Mouse (Mus musculus) CH12.LX (cell line): ENCODE results near the gene Abracl. TPM values are rescaled to one million over a fixed set of nuclear protein-coding genes. Genes with fewer than 3 reads are reported as not detected.

Experiments
- DNase-seq: peaks from one replicate; pipeline ENCODE4 v3.0.0-alpha.2; 2013; ENCODE audit errors: extremely low read depth
- H3K27ac ChIP-seq: 2 replicates; pipeline ENCODE4 v1.5.1; 2012; ENCODE audit warnings: low read depth, mild to moderate bottlenecking, control low read depth, moderate library complexity; ENCODE audit not compliant: insufficient read depth
- H3K27me3 ChIP-seq: replicated peaks from 2 replicates; pipeline ENCODE3; 2012; ENCODE audit warnings: inconsistent platforms
- H3K36me3 ChIP-seq, 2 experiments: replicated peaks in 1 of 2; 2 replicates each; pipeline versions ENCODE3 to v1.6.1; 2012; ENCODE audit warnings: inconsistent platforms in 1 of 2, low read length in 1 of 2, mild to moderate bottlenecking in 1 of 2, mixed read lengths in 1 of 2, moderate library complexity in 1 of 2; ENCODE audit not compliant: control insufficient read depth in 1 of 2, insufficient read depth in 1 of 2
- H3K4me1 ChIP-seq, 2 experiments: 2 replicates each; pipeline ENCODE4 v1.6.1; 2012; ENCODE audit warnings: inconsistent platforms in 1 of 2, moderate library complexity in 1 of 2; ENCODE audit not compliant: insufficient read depth in 2 of 2, control insufficient read depth in 1 of 2
- H3K4me2 ChIP-seq: 2 replicates; pipeline ENCODE4 v1.6.1; 2012; ENCODE audit warnings: low read depth, mild to moderate bottlenecking, control low read depth; ENCODE audit not compliant: poor library complexity, insufficient read depth, severe bottlenecking
- H3K4me3 ChIP-seq, 3 experiments: fragments of 150-350 bp in 1 of 3; sonication (generic) in 1 of 3; replicated peaks in 1 of 3; 2 replicates each; pipeline versions ENCODE3 to v1.5.1; 2011 to 2012; ENCODE audit warnings: low read depth in 2 of 3, low read length in 2 of 3, mild to moderate bottlenecking in 2 of 3, moderate library complexity in 2 of 3, control low read depth in 1 of 3, improper control_type of control experiment in 1 of 3, inconsistent platforms in 1 of 3, mixed read lengths in 1 of 3; ENCODE audit not compliant: poor library complexity in 1 of 3
- H3K79me2 ChIP-seq: replicated peaks from 2 replicates; pipeline ENCODE4 v1.6.1; 2012; ENCODE audit warnings: mild to moderate bottlenecking, moderate library complexity; ENCODE audit not compliant: control insufficient read depth, poor library complexity, insufficient read depth, severe bottlenecking; ENCODE audit errors: extremely low read depth
- H3K9ac ChIP-seq: 2 replicates; pipeline ENCODE4 v1.6.1; 2012; ENCODE audit warnings: low read depth, mild to moderate bottlenecking, control low read depth, moderate library complexity; ENCODE audit not compliant: insufficient read depth
- H3K9me3 ChIP-seq: replicated peaks from 2 replicates; pipeline ENCODE3; 2012; ENCODE audit warnings: low read length, inconsistent platforms, mixed read lengths
- CHD1 ChIP-seq: IDR thresholded peaks from 2 replicates; pipeline ENCODE4 v1.6.1; 2012; ENCODE audit warnings: low read depth, low read length, improper control_type of control experiment, inconsistent platforms
- CTCF ChIP-seq, 2 experiments: IDR thresholded peaks in 1 of 2; conservative IDR thresholded peaks in 1 of 2; 2 replicates each; pipeline ENCODE4 v1.5.1; 2011 to 2012; ENCODE audit warnings: low read depth in 2 of 2, low read length in 2 of 2, improper control_type of control experiment in 1 of 2, inconsistent platforms in 1 of 2, mild to moderate bottlenecking in 1 of 2, moderate library complexity in 1 of 2
- ETS1 ChIP-seq: conservative IDR thresholded peaks from 2 replicates; pipeline ENCODE4 v1.6.1; 2012; ENCODE audit warnings: low read depth, mild to moderate bottlenecking, inconsistent platforms, low read length, improper control_type of control experiment, moderate library complexity
- MAX ChIP-seq: IDR thresholded peaks from 2 replicates; pipeline ENCODE4 v1.6.1; 2011; ENCODE audit warnings: low read length, improper control_type of control experiment
- MAZ ChIP-seq: IDR thresholded peaks from 2 replicates; pipeline ENCODE4 v1.6.1; 2012; ENCODE audit warnings: low read depth, mild to moderate bottlenecking, inconsistent platforms, low read length, improper control_type of control experiment, moderate library complexity
- MXI1 ChIP-seq: IDR thresholded peaks from 2 replicates; pipeline ENCODE4 v1.6.1; 2011; ENCODE audit warnings: mild to moderate bottlenecking, low read depth, low read length, improper control_type of control experiment
- MYC ChIP-seq: IDR thresholded peaks from 2 replicates; pipeline ENCODE4 v1.6.1; 2011; ENCODE audit warnings: low read depth, mild to moderate bottlenecking, improper control_type of control experiment, low read length
- PAX5 ChIP-seq: IDR thresholded peaks from 2 replicates; pipeline ENCODE4 v1.6.1; 2012; ENCODE audit warnings: low read length, inconsistent platforms, mixed read lengths
- POLR2AphosphoS2 ChIP-seq: IDR thresholded peaks from 2 replicates; pipeline ENCODE4 v1.6.1; 2011; ENCODE audit warnings: low read depth, low read length, improper control_type of control experiment
- RAD21 ChIP-seq: IDR thresholded peaks from 2 replicates; pipeline ENCODE4 v1.6.1; 2011; ENCODE audit warnings: low read depth, mild to moderate bottlenecking, low read length, improper control_type of control experiment, moderate library complexity
- RCOR1 ChIP-seq: conservative IDR thresholded peaks from 2 replicates; pipeline ENCODE4 v1.6.1; 2012; ENCODE audit warnings: low read depth, mild to moderate bottlenecking, inconsistent platforms, low read length, improper control_type of control experiment
- SIN3A ChIP-seq: IDR thresholded peaks from 2 replicates; pipeline ENCODE4 v1.6.1; 2012; ENCODE audit warnings: low read length, improper control_type of control experiment, inconsistent platforms
- UBTF ChIP-seq: IDR thresholded peaks from 2 replicates; pipeline ENCODE4 v1.6.1; 2012; ENCODE audit warnings: low read depth, mild to moderate bottlenecking, inconsistent platforms, low read length, improper control_type of control experiment, moderate library complexity
- ZNF384 ChIP-seq: IDR thresholded peaks from 2 replicates; pipeline ENCODE4 v1.6.1; 2012; ENCODE audit warnings: low read depth, low read length, improper control_type of control experiment, inconsistent platforms
- dilution Hi-C: fragments of 300-500 bp; cut with MboI; formaldehyde crosslinking; loops from 2 replicates; pipeline ENCODE4 v1.14.3; 2020; ENCODE audit warnings: low sequenced_read_pairs; ENCODE audit not compliant: extremely low pct_unique_long_range_greater_than_20kb, extremely low pct_ligation_motif_present
- in situ Hi-C: fragments of 300-500 bp; cut with MboI; formaldehyde crosslinking; loops from 3 replicates; pipeline ENCODE4 v1.14.3; 2019; ENCODE audit warnings: low sequenced_read_pairs, low pct_ligation_motif_present, low pct_unique_long_range_greater_than_20kb, mixed read lengths
- polyA plus RNA-seq: library from polyadenylated mRNA; unstranded; fragments of >175 nt; gene quantifications from 2 replicates; pipeline ENCODE4 v1.2.1, GENCODE M21; 2012; ENCODE audit warnings: low read depth; ENCODE audit not compliant: insufficient read length
- total RNA-seq, 2 experiments: library from RNA; depleted of rRNA; stranded (reverse); fragments of 300-350 nt in 1 of 2; fragments of >200 nt in 1 of 2; gene quantifications; 2 replicates each; pipeline ENCODE4 v1.2.3; 2012 to 2014

Abracl gene
- total and polyA plus RNA-seq, 3 experiments = 86.1 to 226 (median 166) TPM

- dilution Hi-C loops = no loop called here
- H3K4me1 ChIP-seq = peaks cover 7 to 38% of the 10 kb centered on the region in 2 experiments
- no peak overlapping the region for H3K27ac ChIP-seq
- H3K27me3 ChIP-seq = no peaks in the 10 kb centered on the region
- peak overlapping the region; percentile 85 to 91 (median 87) for H3K4me3 ChIP-seq
- in situ Hi-C loops = loop anchor here (10.0 kb wide), 1 partner anchor 138 kb away; no protein-coding TSS in a partner anchor
- TF ChIP-seq CHD1 = 0 out of 2 replicates have a peak, but pooled peaks have one; percentile 64
- peak; percentile 42; the same call in 1 of the 2 replicates for TF ChIP-seq ZNF384
- no peak for TF ChIP-seq RCOR1
- H3K4me2 ChIP-seq = peak overlapping the region; percentile 98
- peak; percentile 22 for DNase-seq
- no peaks in the 10 kb centered on the region for H3K9me3 ChIP-seq
- peaks cover 0 to 5% of the 10 kb centered on the region in 2 experiments for H3K36me3 ChIP-seq
- H3K79me2 ChIP-seq = peaks cover 44% of the 10 kb centered on the region
- H3K9ac ChIP-seq = peak overlapping the region; percentile 94
These were observed 33.3 kb upstream of the Abracl start for GRCm38 (mm10) chr10:18056391-18056745.

GRCm38 (mm10) chr10:18055696-18056390, 32.8 kb upstream of the Abracl start, which contains the start of gene Reps1:
Gene Reps1 (plus strand): TSS chr10:18055861.
- dilution Hi-C loops (no loop called here), in situ Hi-C loops (loop anchor here (10.0 kb wide), 1 partner anchor 139 kb away; no protein-coding TSS in a partner anchor)
- Histone ChIP-seq H3K9ac (peak within 1 kb of the TSS; percentile 94), H3K27me3 (no peaks in the 10 kb centered on the region), H3K4me2 (peak within 1 kb of the TSS; percentile 98), H3K27ac (no peak within 1 kb of the TSS), H3K79me2 (peaks cover 41% of the 10 kb centered on the region), H3K9me3 (no peaks in the 10 kb centered on the region), H3K36me3 (peaks cover 0 to 4% of the 10 kb centered on the region in 2 experiments), H3K4me1 (peaks cover 7 to 37% of the 10 kb centered on the region in 2 experiments), H3K4me3 (peak within 1 kb of the TSS; percentile 85 to 91 (median 87))
- TF ChIP-seq POLR2AphosphoS2 (no peak), CTCF (conservative IDR thresholded peaks at IDR 0.05 in 1 of 2, IDR thresholded peaks at IDR 0.05 in 1 of 2; ENCODE audit: low read depth in 2 of 2, low read length in 2 of 2) (no peak), RAD21 (no peak), PAX5 (no peak), ETS1 (no peak), MAX (no peak), MYC (no peak), MAZ (no peak), UBTF (0 out of 2 replicates have a peak, but pooled peaks have one; percentile 19), SIN3A (peak; percentile 55; the same call in 1 of the 2 replicates), MXI1 (peak; percentile 11; the same call in 1 of the 2 replicates)
- DNase-seq = peak; percentile 6
